Comparison of ENCODE assay signal across 11 mouse cellular contexts in genomic region chr2:126499730-126500129, GRCm38 (mm10). TPM values are rescaled to one million over a fixed set of nuclear protein-coding genes. Genes with fewer than 3 reads are reported as not detected.
A peak's percentile ranks its signal among the peaks of the same experiment; 100 is the strongest.
DNase-seq lines count a peak whose midpoint lies in the region; ATAC-seq and TF ChIP-seq lines count a peak whose summit lies in the region.
"Had no signal": no experiment of that assay in that cellular context is flagged by ENCODE, and none has a peak within 500 bp of the region (broad histone marks: within the 10 kb centered on the region; RNA-seq: fewer than 3 reads in every experiment).

No protein-coding gene starts in this region.

- H3K4me3 ChIP-seq in gastrocnemius, adult 2 months, result peak overlapping the region; percentile 47
- H3K4me3 ChIP-seq in forebrain, postnatal 0 days (ENCODE audit: low read depth, low read length), result no peak overlapping the region

- peak; percentile 63 for ATAC-seq in granulocyte monocyte progenitor cell, adult 5-6 weeks (replicated peaks; ENCODE audit: poor library complexity, severe bottlenecking)
- no peak for ATAC-seq in forebrain, postnatal 0 days
- ATAC-seq: hindbrain, embryonic 16.5 days had no signal

- H3K27me3 ChIP-seq in forebrain, postnatal 0 days (ENCODE audit: insufficient read depth, low read length), result no peaks in the 10 kb centered on the region

- H3K9me3 ChIP-seq in forebrain, postnatal 0 days (ENCODE audit: low read length), result no peaks in the 10 kb centered on the region

- no peak for TF ChIP-seq CTCF in gastrocnemius, adult 2 months (IDR thresholded peaks at IDR 0.05)
- TF ChIP-seq CTCF in forebrain, postnatal 0 days (IDR thresholded peaks at IDR 0.05; ENCODE audit: low read depth), result no peak

- H3K4me1 ChIP-seq in forebrain, postnatal 0 days (ENCODE audit: insufficient read depth), result no peaks in the 10 kb centered on the region

- no peaks in the 10 kb centered on the region for H3K36me3 ChIP-seq in forebrain, postnatal 0 days (ENCODE audit: insufficient read depth)

- H3K27ac ChIP-seq in gastrocnemius, adult 2 months, result peak overlapping the region; percentile 35; the same call in 1 of the 2 replicates
- no peak overlapping the region for H3K27ac ChIP-seq in forebrain, postnatal 0 days (ENCODE audit: low read depth, low read length)

- 83% methylated on average over 8 of the region's 8 CpGs for WGBS in forebrain, postnatal 0 days

- no peak for DNase-seq in gastrocnemius, adult 2 months
- DNase-seq in gastrocnemius, postnatal 25 days, result no peak
- DNase-seq in 416B (ENCODE audit: low read depth), result peak; percentile 90
- peak; percentile 73 to 81 for DNase-seq in natural killer cell, adult 2 months (ENCODE audit: low spot score in 2 of 2)
- DNase-seq in forebrain, postnatal 0 days, result no peak
- DNase-seq in layer of hippocampus, postnatal 36 days, result no peak
- no peak for DNase-seq in left cerebral cortex, postnatal 14 days (ENCODE audit: low spot score in 2 of 2)
- DNase-seq: right cerebral cortex, adult 18-20 months had no signal

- intact Hi-C loops in gastrocnemius, adult 2 months (cut with DNase I), result no loop called here
- intact Hi-C loops in left cerebral cortex, postnatal 14 days (cut with DNase I), result no loop called here

- H3K4me2 ChIP-seq in forebrain, postnatal 0 days (ENCODE audit: low read depth), result no peak overlapping the region

- no peak overlapping the region for H3K9ac ChIP-seq in forebrain, postnatal 0 days

RNA-seq across cellular contexts. Expression of gene Atp8b4, which starts 0.7 kb away (rescaled TPM):
- total RNA-seq in gastrocnemius, adult 2 months (2021), result under 1 TPM; 0.11 to 0.13 TPM
- total RNA-seq in gastrocnemius, postnatal 25 days (2021), result under 1 TPM; 0.13 to 0.46 TPM
- 230 and 261 TPM in 2 replicates for total RNA-seq in granulocyte monocyte progenitor cell, adult 5-6 weeks (2014; fragmentation: Nextera tagmentation)
- total RNA-seq in granulocyte monocyte progenitor cell, adult 5-6 weeks (2017), result 411 and 415 TPM in 2 replicates
- total RNA-seq in forebrain, postnatal 0 days (2014; rRNA removed), result 0.08 TPM in 1 of 2 replicates, not detected in the other
- 0.03 and 0.11 TPM in 2 replicates for polyA plus RNA-seq in forebrain, postnatal 0 days (2015; fragmentation: Nextera tagmentation; extraction: Ambion mirVana)
- total RNA-seq in layer of hippocampus, postnatal 36 days (2021), result not detected
- under 1 TPM in 1 of 2 experiments, not detected in 1; 0.09 TPM for total RNA-seq in left cerebral cortex, postnatal 14 days (2021)
- total RNA-seq: layer of hippocampus, adult 18-20 months had no signal

RNA-seq across cellular contexts. Expression of gene Slc27a2, which starts 52.5 kb away (rescaled TPM):
- not detected for total RNA-seq in gastrocnemius, adult 2 months (2021)
- total RNA-seq in gastrocnemius, postnatal 25 days (2021), result not detected
- total RNA-seq in granulocyte monocyte progenitor cell, adult 5-6 weeks (2014; fragmentation: Nextera tagmentation), result not detected in 2 replicates
- total RNA-seq in granulocyte monocyte progenitor cell, adult 5-6 weeks (2017), result not detected in 2 replicates
- 4.4 and 6.9 TPM in 2 replicates for total RNA-seq in forebrain, postnatal 0 days (2014; rRNA removed)
- polyA plus RNA-seq in forebrain, postnatal 0 days (2015; fragmentation: Nextera tagmentation; extraction: Ambion mirVana), result 3.6 and 5.9 TPM in 2 replicates
- total RNA-seq in layer of hippocampus, postnatal 36 days (2021), result 10 to 100 TPM; 11.1 to 12.0 TPM
- total RNA-seq in left cerebral cortex, postnatal 14 days (2021), result 1 to 10 TPM; 3.5 to 4.2 TPM

Comparison
In these comparisons a context has a peak if more than half of its experiments do, and no peak if none do; other contexts are left out.
1. DNase-seq: peak in 416B (single experiment) and natural killer cell, adult 2 months (2 of 2); none in gastrocnemius, adult 2 months (single experiment), gastrocnemius, postnatal 25 days (single experiment), forebrain, postnatal 0 days (single experiment), layer of hippocampus, postnatal 36 days (0 of 2) and left cerebral cortex, postnatal 14 days (0 of 2).
2. RNA of gene Atp8b4, which starts 0.7 kb away (total RNA-seq): 230 to 415 TPM in granulocyte monocyte progenitor cell, adult 5-6 weeks; 0.13 to 0.46 TPM in gastrocnemius, postnatal 25 days, 0.11 to 0.13 TPM in gastrocnemius, adult 2 months, 0.09 TPM in left cerebral cortex, postnatal 14 days, not detected in layer of hippocampus, postnatal 36 days and 0.08 TPM in forebrain, postnatal 0 days; every median in the first group is over 100 times any median in the second.